11 mouse cellular contexts compared by ENCODE assay signal in the genomic region with DNA sequence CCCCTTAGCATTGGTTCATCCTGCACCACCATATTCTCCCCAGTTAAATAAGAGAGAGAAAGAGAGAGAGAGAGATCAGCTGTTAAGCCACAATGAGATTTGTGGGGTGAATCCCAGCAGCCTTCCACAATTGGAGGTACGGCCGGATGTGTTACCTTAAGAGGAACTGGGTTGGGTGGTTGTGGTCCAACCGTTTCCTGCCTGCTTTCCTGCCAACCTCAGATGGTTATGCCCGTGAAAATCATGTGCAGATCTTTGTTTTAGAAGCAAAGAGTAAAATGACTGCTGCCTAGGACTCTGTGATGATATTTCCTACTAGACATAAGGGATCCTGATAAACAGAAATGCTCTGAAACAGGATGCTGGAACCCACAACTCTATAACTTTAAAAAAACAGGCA. TPM values are rescaled to one million over a fixed set of nuclear protein-coding genes. Genes with fewer than 3 reads are reported as not detected.
DNase-seq lines count a peak whose midpoint lies in the region; ATAC-seq lines count a peak whose summit lies in the region.
"Had no signal": no experiment of that assay in that cellular context is flagged by ENCODE, and none has a peak within 500 bp of the region (broad histone marks: within the 10 kb centered on the region; RNA-seq: fewer than 3 reads in every experiment).

No protein-coding gene starts in this region.

- DNase-seq in 416B (ENCODE audit: low read depth): peak; percentile 96
- DNase-seq in CD4-positive, CD25-positive, alpha-beta regulatory T cell, adult 2 months (ENCODE audit: low read depth, low spot score): peak; percentile 84
- no peak for DNase-seq in left cerebral cortex, adult 9 months (ENCODE audit: low spot score in 2 of 2)
- DNase-seq in testis, postnatal 10 days (ENCODE audit: low spot score): no peak
- DNase-seq in adrenal gland, postnatal 36 days: no peak
- DNase-seq in lung, postnatal 14 days: no peak
- DNase-seq: cerebellum, postnatal 14 days; gastrocnemius, postnatal 10 days; kidney, adult 8-10 months had no signal

- peak; percentile 85 for ATAC-seq in granulocyte monocyte progenitor cell, adult 5-6 weeks (replicated peaks; ENCODE audit: poor library complexity, severe bottlenecking)
- ATAC-seq in neutrophil, adult 5-6 weeks (ENCODE audit: extremely low read depth, insufficient number of reproducible peaks, low FRiP score, poor library complexity, severe bottlenecking): peak; percentile 79

RNA-seq across cellular contexts. Expression of a gene that starts 5.5 kb away (rescaled TPM):
- total RNA-seq in granulocyte monocyte progenitor cell, adult 5-6 weeks (2014; fragmentation: Nextera tagmentation): 115 and 187 TPM in 2 replicates
- total RNA-seq in granulocyte monocyte progenitor cell, adult 5-6 weeks (2017): 39.8 and 58.1 TPM in 2 replicates
- total RNA-seq in neutrophil, adult 5-6 weeks (2017): 59.7 and 65.6 TPM in 2 replicates
- total RNA-seq in adrenal gland, postnatal 36 days (2021): 10 to 100 TPM; 24.6 to 25.1 TPM

RNA-seq across cellular contexts. Expression of a gene that starts 34.3 kb away (rescaled TPM):
- total RNA-seq in granulocyte monocyte progenitor cell, adult 5-6 weeks (2014; fragmentation: Nextera tagmentation): 41.9 and 45.8 TPM in 2 replicates
- 60.9 and 66.4 TPM in 2 replicates for total RNA-seq in granulocyte monocyte progenitor cell, adult 5-6 weeks (2017)
- total RNA-seq in neutrophil, adult 5-6 weeks (2017): 24.2 and 33.9 TPM in 2 replicates
- total RNA-seq in adrenal gland, postnatal 36 days (2021): 100 to 1,000 TPM; 118 to 143 TPM

RNA-seq across cellular contexts. Expression of a gene that starts 34.4 kb away (rescaled TPM):
- total RNA-seq in granulocyte monocyte progenitor cell, adult 5-6 weeks (2014; fragmentation: Nextera tagmentation): not detected in 2 replicates
- 0.67 TPM in 1 of 2 replicates, not detected in the other for total RNA-seq in granulocyte monocyte progenitor cell, adult 5-6 weeks (2017)
- total RNA-seq in neutrophil, adult 5-6 weeks (2017): 0.12 and 1.4 TPM in 2 replicates
- total RNA-seq in adrenal gland, postnatal 36 days (2021): 10 to 100 TPM in 1 of 2 experiments, 1 to 10 TPM in 1; 8.9 to 15.1 TPM

RNA-seq across cellular contexts. Expression of a gene that starts 45.1 kb away (rescaled TPM):
- 50.8 and 61.6 TPM in 2 replicates for total RNA-seq in granulocyte monocyte progenitor cell, adult 5-6 weeks (2014; fragmentation: Nextera tagmentation)
- total RNA-seq in granulocyte monocyte progenitor cell, adult 5-6 weeks (2017): 75.7 and 82.9 TPM in 2 replicates
- total RNA-seq in neutrophil, adult 5-6 weeks (2017): 12.0 and 12.3 TPM in 2 replicates
- total RNA-seq in adrenal gland, postnatal 36 days (2021): 1 to 10 TPM; 3.9 to 4.0 TPM

RNA-seq across cellular contexts. Expression of a gene that starts 49.3 kb away (rescaled TPM):
- total RNA-seq in granulocyte monocyte progenitor cell, adult 5-6 weeks (2014; fragmentation: Nextera tagmentation): 42.3 and 113 TPM in 2 replicates
- total RNA-seq in granulocyte monocyte progenitor cell, adult 5-6 weeks (2017): 45.2 and 50.0 TPM in 2 replicates
- 14.2 and 15.4 TPM in 2 replicates for total RNA-seq in neutrophil, adult 5-6 weeks (2017)
- 100 to 1,000 TPM in 1 of 2 experiments, 10 to 100 TPM in 1; 95.3 to 109 TPM for total RNA-seq in adrenal gland, postnatal 36 days (2021)

Comparison
In these comparisons a context has a peak if more than half of its experiments do, and no peak if none do; other contexts are left out.
1. DNase-seq: peak in 416B (single experiment) and CD4-positive, CD25-positive, alpha-beta regulatory T cell, adult 2 months (single experiment); none in left cerebral cortex, adult 9 months (0 of 2), testis, postnatal 10 days (single experiment), adrenal gland, postnatal 36 days (0 of 2) and lung, postnatal 14 days (single experiment).